Mouse (Mus musculus) brain, embryonic 18.5 days (tissue): ENCODE measurements around the gene Fam83g.
"Not testable (repeated sequence)": the region's sequence is repeated elsewhere in the genome, so short reads cannot be mapped to it uniquely, and the experiment has no call there.

Experiments used
- DNase-seq: peaks from one replicate; pipeline ENCODE4 v3.0.0-alpha.2; 2012; ENCODE audit warnings: low read depth, low spot score

Fam83g gene

DNA sequence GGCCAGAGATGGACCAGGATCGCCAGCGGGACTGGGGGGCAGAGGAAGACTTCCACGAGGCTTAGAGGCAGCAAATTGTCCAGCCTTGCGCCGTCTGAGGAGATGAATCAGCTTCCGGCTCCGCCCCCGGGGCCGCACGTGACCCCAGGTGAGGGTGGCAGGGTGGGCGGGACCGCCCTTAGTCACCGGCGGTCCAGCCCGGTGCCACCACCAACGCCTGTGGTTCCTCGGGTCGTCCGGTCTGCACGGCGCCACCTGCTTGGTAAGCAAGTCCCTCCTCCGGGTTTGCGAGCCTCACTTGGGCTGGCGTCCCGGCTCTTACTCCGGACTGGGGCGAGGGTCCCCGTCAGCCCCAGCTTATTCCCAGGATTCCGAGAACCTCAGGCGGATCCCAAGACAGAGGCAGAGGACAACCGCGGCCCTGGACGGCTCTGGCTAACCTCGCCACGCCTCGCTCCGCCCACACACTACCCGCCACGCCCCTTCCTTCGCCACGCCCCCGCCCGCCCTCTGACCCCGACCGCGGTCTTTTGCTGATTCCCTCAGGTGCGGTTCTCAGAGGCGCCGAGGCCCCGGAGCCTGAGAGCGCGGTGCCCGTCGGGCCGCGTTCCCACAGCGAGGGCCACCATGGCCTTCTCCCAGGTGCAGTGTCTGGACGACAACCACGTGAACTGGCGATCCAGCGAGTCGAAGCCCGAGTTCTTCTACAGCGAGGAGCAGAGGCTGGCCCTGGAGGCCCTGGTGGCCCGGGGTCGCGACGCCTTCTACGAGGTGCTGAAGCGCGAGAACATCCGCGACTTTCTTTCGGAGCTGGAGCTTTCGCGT lies at the start of gene Fam83g:
Fam83g (plus strand) TSS at position 185 of the 825 bp plus-strand sequence.
- no peak for DNase-seq

- DNase-seq = not testable (repeated sequence)
Measured at GRCm38 (mm10) chr11:61636309-61636708, 47.6 kb upstream of the Fam83g start.

- no peak for DNase-seq
Measured at GRCm38 (mm10) chr11:61637413-61637812, 46.5 kb upstream of the Fam83g start.

DNA sequence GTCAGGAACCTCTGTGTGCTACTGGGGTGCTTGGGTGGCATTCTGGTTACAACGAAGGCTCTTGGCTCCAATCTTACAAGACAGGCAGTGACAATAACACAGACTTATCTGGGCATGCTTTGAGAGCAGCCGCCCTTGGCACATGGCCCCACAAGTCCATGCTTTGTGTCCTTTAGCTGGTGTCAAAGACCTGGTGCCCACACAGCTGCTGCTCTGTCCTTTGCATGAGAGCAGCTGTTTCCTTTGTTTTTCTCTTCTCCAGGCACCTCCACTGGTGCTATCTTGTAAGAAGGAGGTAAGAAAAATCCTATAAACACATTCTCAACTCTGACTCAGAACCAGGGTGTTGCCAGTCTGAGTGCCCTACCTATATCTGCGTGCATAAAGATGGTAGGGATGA lies 46.0 kb upstream of the Fam83g start:
- no peak for DNase-seq

GRCm38 (mm10) chr11:61638764-61639536 lies 44.9 kb upstream of the Fam83g start:
- no peak for DNase-seq

GRCm38 (mm10) chr11:61639601-61640177 lies 44.2 kb upstream of the Fam83g start:
- no peak for DNase-seq

- not testable (repeated sequence) for DNase-seq
Measured at GRCm38 (mm10) chr11:61640585-61640984, 43.3 kb upstream of the Fam83g start.

GRCm38 (mm10) chr11:61642106-61642505 lies 41.8 kb upstream of the Fam83g start:
- DNase-seq = no peak

- DNase-seq = no peak
Measured at GRCm38 (mm10) chr11:61643184-61643961, 40.5 kb upstream of the Fam83g start.

GRCm38 (mm10) chr11:61644576-61645326 lies 39.1 kb upstream of the Fam83g start:
- no peak for DNase-seq

DNA sequence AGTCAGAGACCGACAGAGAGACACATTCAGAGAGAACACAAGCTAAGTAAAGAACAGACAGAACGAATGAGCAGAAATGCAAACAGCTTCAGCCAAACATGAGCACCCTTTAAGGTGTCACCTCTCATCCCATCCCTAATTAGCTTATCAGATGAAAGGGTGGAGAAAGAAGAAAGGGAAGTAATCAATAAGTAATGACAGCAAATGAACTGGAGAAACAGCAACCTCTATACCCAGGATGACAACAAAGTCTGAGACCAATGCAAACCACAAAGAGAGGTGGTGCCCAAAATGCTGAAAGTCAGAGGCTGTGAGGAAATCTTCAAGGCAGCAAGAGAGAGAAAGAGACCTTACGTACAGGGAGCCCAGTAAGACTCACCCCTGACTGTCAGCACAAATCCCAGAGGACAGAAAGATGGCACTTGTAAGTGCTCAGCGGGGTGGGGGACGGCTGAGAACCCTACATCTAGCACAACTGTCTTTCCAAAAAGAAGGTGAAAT lies 38.5 kb upstream of the Fam83g start:
- no peak for DNase-seq

DNA sequence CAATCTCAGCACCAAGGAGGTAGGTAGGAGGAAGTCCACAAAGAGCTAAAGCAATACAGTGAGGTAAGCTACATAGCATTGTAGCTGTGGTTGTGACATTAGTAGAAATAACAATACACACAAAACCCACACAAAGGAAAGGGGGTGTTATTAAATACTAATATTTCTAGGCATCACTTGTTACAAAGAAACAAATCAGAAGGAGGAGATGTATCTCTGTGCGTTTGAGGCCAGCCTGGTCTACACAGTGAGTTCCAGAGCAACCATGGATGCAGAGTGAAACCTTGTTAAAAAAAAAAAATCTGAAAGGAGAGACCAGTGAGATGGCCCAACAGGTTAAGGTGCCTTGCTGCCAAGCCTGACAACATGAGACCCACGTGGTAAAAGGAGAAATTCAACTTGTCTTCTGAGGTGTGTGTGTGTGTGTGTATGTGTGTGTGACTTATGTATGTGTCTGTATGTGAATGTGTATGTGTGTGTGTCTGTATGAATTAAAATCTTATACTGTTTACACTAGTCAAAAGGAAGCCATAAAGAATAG lies 37.3 kb upstream of the Fam83g start:
- DNase-seq = no peak

DNA sequence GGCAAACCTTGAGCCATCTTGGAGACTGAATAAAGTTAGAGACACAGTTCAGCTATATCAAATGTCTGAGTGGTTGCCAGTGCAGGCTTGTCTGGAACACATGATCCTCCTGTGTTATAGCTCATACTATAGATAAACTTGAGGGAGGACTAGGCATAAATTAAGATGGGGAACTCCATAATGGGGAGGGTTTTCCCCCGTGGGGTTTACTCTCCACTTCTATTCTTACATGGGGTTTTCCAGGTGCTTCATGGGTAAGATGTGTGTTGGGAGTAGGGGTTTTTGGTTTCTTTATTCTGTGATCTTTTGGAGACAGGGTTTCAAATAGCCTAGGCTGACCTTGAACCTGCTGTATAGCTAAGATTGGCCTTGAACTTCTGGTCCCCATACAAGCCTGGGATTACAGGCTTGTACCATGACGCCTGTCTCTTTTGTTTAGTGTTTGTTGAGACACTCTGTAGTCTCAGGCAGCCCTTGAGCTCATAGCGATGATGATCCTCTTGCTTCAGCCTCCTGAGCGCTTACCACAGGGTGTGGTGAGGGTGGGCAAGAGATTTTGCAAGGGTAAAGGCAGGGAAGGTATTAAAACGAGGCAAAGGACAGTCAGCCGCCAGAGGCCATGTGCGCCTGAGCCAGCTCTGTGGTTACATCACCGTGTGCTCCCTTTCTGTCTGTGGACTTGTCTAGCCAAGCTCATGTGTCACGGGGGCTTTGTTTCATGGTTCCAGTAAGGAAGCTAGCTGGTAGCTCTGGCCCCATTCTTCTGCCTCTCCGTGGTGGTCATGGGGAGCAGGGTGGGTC lies 36.6 kb upstream of the Fam83g start:
- no peak for DNase-seq

GRCm38 (mm10) chr11:61647956-61648748 lies 35.7 kb upstream of the Fam83g start:
- no peak for DNase-seq

DNA sequence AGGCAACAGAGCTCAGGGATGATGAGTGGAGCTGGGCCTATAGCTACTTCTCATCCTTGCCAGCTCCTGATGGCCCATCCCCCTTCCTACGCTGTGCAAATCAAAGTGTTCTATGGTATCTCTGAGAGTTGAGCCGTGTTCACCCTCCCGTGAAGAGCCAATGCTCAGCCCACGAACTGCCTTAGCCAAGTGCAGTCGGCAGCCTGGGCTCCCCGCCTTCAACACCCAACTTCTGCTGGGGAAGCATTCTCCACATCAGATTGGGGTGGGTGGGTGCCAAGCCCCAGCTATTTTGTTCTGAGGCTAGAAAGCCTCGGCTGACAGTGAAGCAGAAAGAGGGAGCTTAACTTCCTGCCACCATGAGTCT lies 35.2 kb upstream of the Fam83g start:
- DNase-seq = no peak

GRCm38 (mm10) chr11:61649163-61649580 lies 34.7 kb upstream of the Fam83g start:
- DNase-seq = no peak

GRCm38 (mm10) chr11:61649626-61650025 lies 34.3 kb upstream of the Fam83g start:
- DNase-seq = no peak

DNA sequence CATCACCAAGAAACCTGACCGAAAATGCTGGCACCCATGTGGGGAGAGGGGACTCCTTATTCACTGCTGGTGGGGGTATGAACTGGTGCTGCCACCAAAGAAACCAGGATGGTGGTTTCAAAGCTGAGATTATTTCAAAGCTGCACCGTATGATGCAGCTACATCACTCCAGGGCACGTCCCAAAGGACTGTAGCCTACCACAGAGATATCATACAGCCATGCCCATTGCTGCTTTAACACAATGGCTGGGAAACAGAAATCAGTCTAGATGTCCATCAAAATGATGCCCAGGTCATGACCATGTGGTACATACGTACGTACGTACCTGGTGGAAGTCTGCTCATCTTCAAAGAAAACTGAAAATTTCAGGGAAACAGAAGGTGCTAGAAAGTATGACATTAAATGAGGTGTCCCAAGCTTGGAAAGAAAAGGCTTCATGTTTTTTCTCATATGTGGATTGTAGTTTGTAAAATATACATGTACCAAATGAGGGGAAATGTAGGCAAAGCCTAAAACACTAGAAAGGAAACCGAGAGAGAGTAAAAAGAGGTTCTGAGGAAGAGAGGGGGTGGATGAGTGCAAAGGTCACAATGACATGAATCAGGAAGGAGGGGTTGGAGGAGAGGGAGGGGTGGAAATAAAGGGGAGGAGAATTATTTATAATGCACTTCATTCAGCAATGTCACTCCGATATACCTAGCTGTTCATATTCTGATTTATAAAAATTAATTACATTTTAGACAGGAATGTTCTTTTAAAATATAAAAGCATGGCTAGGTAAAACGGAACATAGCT lies 33.2 kb upstream of the Fam83g start:
- DNase-seq = no peak
